Mouse (Mus musculus) thymus, postnatal 10 days (tissue): ENCODE results near the gene Dnaaf5.

ENCODE experiments used
- DNase-seq, 2 experiments: peaks; one replicate each; pipeline ENCODE4 v3.0.0; 2021; ENCODE audit warnings: low spot score in 2 of 2

Gene Dnaaf5

GRCm38 (mm10) chr5:139198779-139199178 lies 48.8 kb downstream of the Dnaaf5 start:
- no peak for DNase-seq

- no peak for DNase-seq
Measured at GRCm38 (mm10) chr5:139199636-139199994, 49.6 kb downstream of the Dnaaf5 start.

DNA sequence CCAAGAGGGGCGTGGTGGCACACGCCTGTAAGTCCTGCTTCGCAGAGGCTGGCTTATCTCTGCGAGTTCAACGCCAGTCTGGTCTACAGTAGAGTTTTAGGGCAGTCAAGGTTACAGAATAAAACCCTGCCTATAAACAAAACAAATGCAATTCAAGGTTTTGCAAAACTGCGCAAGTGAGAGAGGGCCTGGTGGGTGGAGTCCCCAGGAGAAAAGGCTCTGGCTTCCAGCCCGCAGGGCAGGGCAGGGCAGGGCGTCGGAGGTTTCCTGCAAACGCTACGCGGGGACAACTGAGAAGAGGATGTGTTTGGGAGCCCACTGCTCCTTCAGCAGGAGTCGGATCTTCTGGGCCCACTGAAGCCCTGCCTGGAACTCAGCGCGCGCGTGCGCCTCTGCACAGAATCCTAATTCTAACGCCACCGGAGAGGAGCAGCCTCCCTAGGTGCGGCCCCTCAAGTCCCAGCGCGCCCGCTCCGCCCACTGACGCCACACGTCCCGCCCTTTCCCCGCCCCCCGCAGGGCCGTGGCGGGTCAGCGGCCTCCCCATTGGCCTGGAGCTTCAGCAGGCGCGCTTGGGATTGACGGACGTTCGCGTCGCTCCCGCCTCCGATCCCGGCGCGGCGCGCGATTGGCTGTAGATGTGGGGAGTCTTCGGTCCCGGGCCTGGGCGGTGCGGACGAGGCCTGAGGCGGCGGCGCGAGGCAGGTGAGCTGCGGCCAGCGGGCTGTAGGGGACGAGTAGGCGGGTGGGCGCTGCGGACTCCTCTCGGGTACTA lies 50.2 kb downstream of the Dnaaf5 start, which contains the start of gene Sun1:
TSS of gene Sun1 (plus strand) at position 643 of the 775 bp plus-strand sequence.
- DNase-seq = peak; percentile 97 to 98

- DNase-seq = peak in 1 of 2 experiments; percentile 43
Measured at GRCm38 (mm10) chr5:139200770-139201569, 50.9 kb downstream of the Dnaaf5 start.

- no peak for DNase-seq
Measured at GRCm38 (mm10) chr5:139202127-139202526, 52.1 kb downstream of the Dnaaf5 start.

GRCm38 (mm10) chr5:139203312-139203711 lies 53.3 kb downstream of the Dnaaf5 start:
- no peak for DNase-seq

DNA sequence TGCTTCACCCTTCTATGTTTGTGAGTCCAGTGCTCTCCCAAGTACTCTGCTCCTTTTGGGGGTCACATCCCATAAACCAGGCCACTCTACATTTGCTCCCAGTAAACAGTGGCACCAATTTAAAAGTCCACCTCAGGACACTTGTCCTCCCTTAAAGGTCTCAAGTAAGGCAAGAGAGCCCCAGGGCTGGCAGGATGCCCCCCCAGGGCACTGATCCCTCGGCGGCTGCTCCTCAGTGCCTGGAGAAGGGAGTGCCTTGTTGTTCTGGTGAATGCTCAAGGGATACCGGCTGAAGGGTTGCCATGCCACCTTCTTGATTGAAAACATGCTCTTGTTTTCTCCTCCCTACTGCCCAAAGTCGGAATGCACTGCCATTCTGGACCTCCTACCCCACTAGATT lies 56.1 kb downstream of the Dnaaf5 start:
- no peak for DNase-seq

DNA sequence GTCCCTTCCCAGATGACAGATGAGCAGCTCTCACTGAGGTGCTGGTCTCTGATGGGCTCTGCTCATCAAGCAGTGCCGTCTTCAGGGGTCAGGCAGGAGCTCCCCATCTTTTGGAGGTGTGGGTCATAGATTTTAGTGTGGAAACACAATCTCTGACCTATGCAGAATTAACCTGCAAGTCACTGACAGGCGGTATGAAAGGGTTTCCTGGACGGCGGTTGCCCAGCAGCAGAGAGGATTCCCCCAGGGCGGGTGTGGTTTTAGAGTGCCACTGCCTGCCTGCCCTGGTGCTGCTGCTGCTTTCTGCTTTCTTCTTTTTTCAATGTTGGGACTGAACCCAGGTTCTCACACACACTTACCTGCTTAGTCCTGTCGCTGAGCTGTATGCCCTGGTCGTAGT lies 56.5 kb downstream of the Dnaaf5 start:
- DNase-seq = peak in 1 of 2 experiments; percentile 12

DNA sequence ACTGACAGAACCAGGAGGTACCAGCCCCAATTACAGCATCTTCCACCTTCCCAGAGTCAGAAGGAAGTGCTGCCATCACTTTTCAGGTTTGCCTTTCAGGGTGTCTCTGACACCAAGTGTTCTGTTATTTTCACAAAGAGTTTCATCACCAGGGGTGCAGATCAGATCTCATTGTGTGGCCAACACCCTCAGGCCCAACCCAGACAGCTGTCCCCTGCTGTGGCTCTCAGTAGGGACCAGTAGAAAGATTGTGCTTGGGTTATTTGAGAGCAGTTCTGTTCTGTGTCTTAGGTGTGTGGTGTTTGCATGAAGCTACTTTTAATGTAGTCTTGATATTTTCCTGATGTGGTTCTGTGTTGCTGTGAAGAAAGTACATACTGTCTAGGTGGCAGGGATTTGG lies 58.2 kb downstream of the Dnaaf5 start:
- DNase-seq = no peak

- no peak for DNase-seq
Measured at GRCm38 (mm10) chr5:139208871-139209684, 59.1 kb downstream of the Dnaaf5 start.

DNA sequence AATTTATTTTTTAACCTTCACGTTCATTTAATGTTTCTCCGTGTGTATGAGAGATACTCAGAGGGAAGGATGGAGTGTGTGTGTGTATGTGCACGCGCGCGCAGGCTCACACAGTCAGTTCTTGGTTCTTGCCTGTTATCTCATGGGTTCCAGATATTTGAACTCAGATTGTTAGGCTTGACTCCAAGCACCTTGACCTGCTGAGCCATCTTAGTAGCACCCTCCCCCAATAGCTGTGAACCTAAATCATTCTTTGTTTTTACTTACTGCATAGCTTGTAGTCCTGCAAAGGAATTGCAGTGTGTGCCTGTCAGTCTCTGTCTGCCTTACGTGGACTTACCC lies 59.6 kb downstream of the Dnaaf5 start:
- no peak for DNase-seq

- DNase-seq = no peak
Measured at GRCm38 (mm10) chr5:139211737-139212385, 61.8 kb downstream of the Dnaaf5 start.

GRCm38 (mm10) chr5:139214298-139214697 lies 64.3 kb downstream of the Dnaaf5 start:
- no peak for DNase-seq

GRCm38 (mm10) chr5:139215184-139215583 lies 65.2 kb downstream of the Dnaaf5 start:
- no peak for DNase-seq

DNA sequence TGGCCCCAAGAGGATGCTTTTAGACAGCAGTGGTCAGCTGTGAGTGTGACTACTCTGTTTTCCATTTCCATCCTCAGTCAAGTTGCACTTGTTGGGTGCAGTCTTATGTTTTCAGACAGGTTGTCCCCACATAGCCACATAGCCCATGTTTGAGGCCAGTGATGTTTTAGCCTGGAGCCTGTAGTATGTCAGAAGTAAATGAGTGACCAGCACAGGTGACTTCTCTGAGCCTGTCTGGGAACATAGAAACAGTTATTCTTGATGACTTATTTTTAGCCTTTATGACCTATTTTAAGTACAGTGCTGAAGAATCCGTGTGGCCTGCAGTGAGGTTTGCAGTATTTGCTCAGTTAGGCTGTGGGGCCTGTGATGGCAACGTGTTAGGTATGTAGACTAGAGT lies 66.1 kb downstream of the Dnaaf5 start:
- no peak for DNase-seq

DNA sequence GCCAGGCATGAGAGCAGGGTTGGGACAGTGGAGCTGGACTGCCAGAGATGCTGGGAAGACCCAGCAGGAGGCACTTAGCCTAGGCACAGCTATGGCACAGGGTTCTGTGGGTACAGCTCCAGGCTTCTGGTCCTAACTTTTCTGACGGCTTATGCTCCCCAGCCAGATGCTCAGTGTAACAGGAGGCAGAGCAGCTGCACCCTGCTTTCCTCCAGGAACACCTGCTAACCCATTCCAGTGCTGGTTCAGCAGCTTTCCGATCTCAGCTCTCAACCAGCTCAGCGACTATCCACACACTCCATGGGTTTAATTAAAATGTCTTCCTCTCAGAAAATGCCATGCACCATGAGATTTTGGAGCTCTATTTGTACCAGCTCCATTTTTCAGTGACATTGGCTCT lies 66.8 kb downstream of the Dnaaf5 start:
- DNase-seq = no peak

- no peak for DNase-seq
Measured at GRCm38 (mm10) chr5:139220006-139220515, 70.0 kb downstream of the Dnaaf5 start.

DNA sequence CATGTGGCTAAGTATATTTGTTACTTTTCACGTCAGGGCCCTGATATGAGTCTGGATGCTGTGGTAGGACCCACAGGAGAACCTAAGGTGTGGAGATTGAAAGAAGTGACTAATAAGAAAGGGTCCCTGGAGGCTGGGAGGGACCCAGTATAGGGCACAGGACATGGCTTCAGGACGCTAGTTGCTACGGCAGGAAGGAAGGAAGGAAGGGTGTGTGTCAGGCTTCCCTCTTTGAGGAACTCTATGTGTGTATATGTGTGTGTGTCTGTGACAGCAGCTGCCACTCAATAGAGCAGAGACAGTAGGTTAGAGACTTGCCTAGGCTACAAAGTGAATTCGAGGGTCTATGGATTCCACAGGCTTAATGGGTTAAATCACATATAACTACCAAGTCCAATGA lies 70.6 kb downstream of the Dnaaf5 start:
- no peak for DNase-seq

GRCm38 (mm10) chr5:139223331-139223730 lies 73.3 kb downstream of the Dnaaf5 start:
- DNase-seq = no peak

DNA sequence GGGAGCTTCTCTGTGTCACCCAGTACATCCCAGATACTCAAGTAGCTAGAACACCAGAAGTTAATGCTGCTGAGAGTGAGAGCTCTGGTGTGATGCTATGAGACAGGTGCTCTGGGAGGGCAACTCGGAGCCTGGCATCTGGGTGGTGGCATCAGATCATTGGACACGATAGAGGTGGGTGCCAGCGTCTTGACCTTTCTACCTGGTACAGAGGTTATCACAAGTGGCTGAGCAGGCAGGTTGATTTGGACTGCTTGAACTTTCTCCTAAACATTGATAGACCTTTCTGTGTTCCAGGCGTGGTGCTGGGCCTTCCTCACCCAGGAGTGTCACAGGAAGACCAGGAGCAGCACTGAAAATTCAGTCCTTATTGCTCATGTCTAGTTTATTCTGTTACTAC lies 77.2 kb downstream of the Dnaaf5 start:
- no peak for DNase-seq

DNA sequence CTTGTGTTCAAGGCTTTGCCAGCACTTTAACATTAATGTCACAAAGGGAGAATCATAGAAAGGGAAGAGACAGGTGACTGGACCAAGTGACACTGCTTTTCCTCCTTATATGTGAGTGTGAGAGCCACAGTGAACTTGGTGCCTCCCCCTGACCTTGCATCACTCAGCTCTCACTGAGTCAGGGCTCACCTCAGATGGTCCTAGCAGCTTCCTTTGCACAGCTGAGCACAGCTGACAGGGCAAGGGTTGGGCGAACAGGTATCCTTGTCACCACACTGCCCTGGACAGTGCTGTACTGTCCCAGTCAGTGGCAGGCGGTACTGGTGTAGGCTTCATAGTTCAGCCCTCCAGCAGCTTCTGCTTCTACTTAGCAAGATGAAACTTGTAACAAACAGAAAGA lies 77.6 kb downstream of the Dnaaf5 start:
- no peak for DNase-seq

DNA sequence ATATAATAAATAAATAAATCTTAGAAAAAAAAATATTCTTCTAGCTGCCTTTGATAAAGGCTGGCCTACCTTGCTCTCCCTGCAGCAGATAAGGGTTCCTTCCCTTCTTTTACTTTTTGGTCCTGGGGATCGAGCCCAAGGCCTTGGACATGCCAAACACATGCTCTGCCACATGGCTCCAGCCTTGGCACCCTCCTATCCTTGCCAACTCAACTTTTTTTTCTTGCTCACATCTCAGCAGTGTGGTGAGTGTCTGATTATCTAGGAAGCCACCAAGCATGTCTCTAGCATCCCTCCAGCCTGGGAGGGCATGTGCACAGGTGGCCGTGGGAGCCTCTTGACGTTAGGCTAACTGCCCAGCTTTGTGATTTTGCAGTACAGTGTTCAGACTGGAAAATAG lies 78.3 kb downstream of the Dnaaf5 start:
- DNase-seq = no peak
